Mouse (Mus musculus) MEL (cell line): Measurements from ENCODE around the gene Fam229a. TPM values are rescaled to one million over a fixed set of nuclear protein-coding genes. Genes with fewer than 3 reads are reported as not detected.

Source experiments
- DNase-seq: peaks from one replicate; pipeline ENCODE4 v3.0.0; 2011; ENCODE audit warnings: low read depth, low spot score
- H3K27ac ChIP-seq: 2 replicates; pipeline ENCODE4 v1.5.1; 2012; ENCODE audit warnings: low read depth, mild to moderate bottlenecking, control low read depth, low read length, moderate library complexity; ENCODE audit not compliant: control insufficient read depth
- H3K27me3 ChIP-seq, 2 experiments: fragments of 150-350 bp in 1 of 2; sonication (generic) in 1 of 2; 2 replicates each; pipeline ENCODE4 v1.6.1; 2012; ENCODE audit warnings: low read length in 2 of 2, mild to moderate bottlenecking in 2 of 2, improper control_type of control experiment in 1 of 2, moderate library complexity in 1 of 2; ENCODE audit not compliant: insufficient read depth in 2 of 2, control insufficient read depth in 1 of 2
- H3K36me3 ChIP-seq, 2 experiments: 2 replicates each; pipeline ENCODE4 v1.6.1; 2012 to 2014; ENCODE audit warnings: low read length in 2 of 2, improper control_type of control experiment in 1 of 2, inconsistent platforms in 1 of 2, mild to moderate bottlenecking in 1 of 2; ENCODE audit not compliant: insufficient read depth in 2 of 2, control insufficient read depth in 1 of 2
- H3K4me1 ChIP-seq, 2 experiments: fragments of 150-350 bp in 1 of 2; sonication (generic) in 1 of 2; 2 replicates each; pipeline ENCODE4 v1.6.1; 2012; ENCODE audit warnings: low read length in 2 of 2, improper control_type of control experiment in 1 of 2, mild to moderate bottlenecking in 1 of 2; ENCODE audit not compliant: insufficient read depth in 2 of 2, control insufficient read depth in 1 of 2
- H3K4me3 ChIP-seq, 2 experiments: fragments of 150-350 bp in 1 of 2; sonication (generic) in 1 of 2; 2 replicates each; pipeline ENCODE4 v1.5.1; 2012; ENCODE audit warnings: low read depth in 2 of 2, low read length in 2 of 2, mild to moderate bottlenecking in 2 of 2, moderate library complexity in 2 of 2, control low read depth in 1 of 2, improper control_type of control experiment in 1 of 2; ENCODE audit not compliant: control insufficient read depth in 1 of 2, insufficient read depth in 1 of 2
- H3K79me2 ChIP-seq: 2 replicates; pipeline ENCODE4 v1.6.1; 2012; ENCODE audit warnings: mild to moderate bottlenecking, low read length, moderate library complexity; ENCODE audit not compliant: control insufficient read depth, poor library complexity, insufficient read depth
- H3K9ac ChIP-seq: 2 replicates; pipeline ENCODE4 v1.6.1; 2012; ENCODE audit warnings: low read depth, mild to moderate bottlenecking, control low read depth, low read length, moderate library complexity; ENCODE audit not compliant: control insufficient read depth, poor library complexity, severe bottlenecking
- H3K9me3 ChIP-seq: fragments of 150-350 bp; sonication (generic); replicated peaks from 2 replicates; pipeline ENCODE4 v1.6.1; 2012; ENCODE audit warnings: mild to moderate bottlenecking, low read length, improper control_type of control experiment, moderate library complexity; ENCODE audit not compliant: insufficient read depth
- BHLHE40 ChIP-seq: IDR thresholded peaks from 2 replicates; pipeline ENCODE4 v1.6.1; 2012; ENCODE audit warnings: low read depth, mild to moderate bottlenecking, inconsistent platforms, low read length, improper control_type of control experiment, borderline replicate concordance
- CHD1 ChIP-seq: IDR thresholded peaks from 2 replicates; pipeline ENCODE4 v1.6.1; 2012; ENCODE audit warnings: low read depth, mild to moderate bottlenecking, inconsistent platforms, low read length, improper control_type of control experiment
- CHD2 ChIP-seq: IDR thresholded peaks from 2 replicates; pipeline ENCODE4 v1.6.1; 2011; ENCODE audit warnings: low read length, improper control_type of control experiment
- CTCF ChIP-seq, 3 experiments: IDR thresholded peaks in 2 of 3; conservative IDR thresholded peaks in 1 of 3; 2 replicates each; pipeline ENCODE4 v1.5.1; 2011 to 2012; ENCODE audit warnings: low read length in 3 of 3, low read depth in 2 of 3, mild to moderate bottlenecking in 2 of 3, improper control_type of control experiment in 1 of 3, inconsistent platforms in 1 of 3, mixed read lengths in 1 of 3, moderate library complexity in 1 of 3; ENCODE audit not compliant: control insufficient read depth in 1 of 3, insufficient read depth in 1 of 3, poor library complexity in 1 of 3, severe bottlenecking in 1 of 3
- EP300 ChIP-seq, 2 experiments: IDR thresholded peaks; 2 replicates each; pipeline ENCODE4 v1.6.1; 2011; ENCODE audit warnings: improper control_type of control experiment in 2 of 2, low read length in 2 of 2, low read depth in 1 of 2, mild to moderate bottlenecking in 1 of 2
- ETS1 ChIP-seq: IDR thresholded peaks from 2 replicates; pipeline ENCODE4 v1.6.1; 2012; ENCODE audit warnings: low read depth, mild to moderate bottlenecking, inconsistent platforms, low read length, improper control_type of control experiment, moderate library complexity
- HCFC1 ChIP-seq: IDR thresholded peaks from 2 replicates; pipeline ENCODE4 v1.6.1; 2012; ENCODE audit warnings: low read depth, mild to moderate bottlenecking, inconsistent platforms, low read length, improper control_type of control experiment, moderate library complexity
- JUND ChIP-seq: IDR thresholded peaks from 2 replicates; pipeline ENCODE4 v1.6.1; 2011; ENCODE audit warnings: low read depth, mild to moderate bottlenecking, improper control_type of control experiment, low read length
- MYC ChIP-seq: IDR thresholded peaks from 2 replicates; pipeline ENCODE4 v1.6.1; 2011; ENCODE audit warnings: low read depth, mild to moderate bottlenecking, low read length, improper control_type of control experiment, moderate library complexity
- POLR2AphosphoS5 ChIP-seq: IDR thresholded peaks from 2 replicates; pipeline ENCODE4 v1.6.1; 2012; ENCODE audit warnings: low read depth, borderline replicate concordance, mild to moderate bottlenecking, inconsistent platforms, low read length, moderate library complexity, mixed read lengths
- RAD21 ChIP-seq: IDR thresholded peaks from 2 replicates; pipeline ENCODE4 v1.6.1; 2011; ENCODE audit warnings: mild to moderate bottlenecking, low read depth, low read length, improper control_type of control experiment
- TBP ChIP-seq: IDR thresholded peaks from 2 replicates; pipeline ENCODE4 v1.8.0; 2011; ENCODE audit warnings: low read depth, low read length, improper control_type of control experiment
- TCF12 ChIP-seq: IDR thresholded peaks from 2 replicates; pipeline ENCODE4 v1.6.1; 2014; ENCODE audit warnings: low read depth, mild to moderate bottlenecking, inconsistent platforms, low read length, improper control_type of control experiment, moderate library complexity
- ZMIZ1 ChIP-seq: IDR thresholded peaks from 2 replicates; pipeline ENCODE4 v1.6.1; 2012; ENCODE audit warnings: low read depth, mild to moderate bottlenecking, inconsistent platforms, low read length, improper control_type of control experiment, moderate library complexity
- polyA plus RNA-seq, 2 experiments: library from polyadenylated mRNA; stranded (reverse) in 1 of 2; unstranded in 1 of 2; fragments of >175 nt in 1 of 2; fragments of >200 nt in 1 of 2; gene quantifications; 2 replicates each; pipeline versions ENCODE4 v1.2.1 to v1.2.4; 2012; ENCODE audit warnings: low replicate concordance in 2 of 2, low read depth in 1 of 2; ENCODE audit not compliant: insufficient read length in 2 of 2, insufficient read depth in 1 of 2, missing spikeins in 1 of 2
- total RNA-seq: library from RNA; depleted of rRNA; stranded (reverse); fragments of 300-350 nt; gene quantifications from 2 replicates; pipeline ENCODE4 v1.2.3, GENCODE M21; 2012; rRNA removed

Fam229a gene
- total RNA-seq (not detected in 2 replicates), polyA plus RNA-seq (not detected)

- no peaks in the 10 kb centered on the region for H3K27me3 ChIP-seq
- TF ChIP-seq BHLHE40 (no peak), EP300 (IDR thresholded peaks at IDR 0.05; ENCODE audit: low read depth in 1 of 2, low read length in 2 of 2) (no peak), ETS1 (no peak), POLR2AphosphoS5 (no peak), CHD2 (no peak), CTCF (IDR thresholded peaks at IDR 0.05 in 2 of 3, conservative IDR thresholded peaks at IDR 0.05 in 1 of 3; ENCODE audit: control insufficient read depth in 1 of 3, insufficient read depth in 1 of 3, low read depth in 2 of 3, low read length in 3 of 3, poor library complexity in 1 of 3, severe bottlenecking in 1 of 3) (no peak), CHD1 (no peak), RAD21 (no peak), JUND (no peak), ZMIZ1 (no peak), MYC (no peak)
- H3K4me3 ChIP-seq, result no peak within 1 kb of the TSS
- no peaks in the 10 kb centered on the region for H3K9me3 ChIP-seq
- H3K36me3 ChIP-seq, result peaks cover 0 to 3% of the 10 kb centered on the region in 2 experiments; a peak in 2 of 4 replicates
- no peak within 1 kb of the TSS for H3K9ac ChIP-seq
- no peak within 1 kb of the TSS for H3K27ac ChIP-seq
- DNase-seq, result no peak
- H3K79me2 ChIP-seq, result no peaks in the 10 kb centered on the region
- H3K4me1 ChIP-seq, result peaks cover 3 to 6% of the 10 kb centered on the region in 2 experiments; a peak in 3 of 4 replicates
Observed at GRCm38 (mm10) chr4:129490972-129491880, at the start of gene Fam229a, which contains the start of gene Tssk3. Gene Fam229a (plus strand): TSS chr4:129491190. Gene Tssk3 (minus strand): TSS chr4:129491022.

- H3K4me3 ChIP-seq, result peak overlapping the region; percentile 35 to 55
- peak; percentile 70 for DNase-seq
- H3K79me2 ChIP-seq, result no peaks in the 10 kb centered on the region
- H3K27ac ChIP-seq, result peak overlapping the region; percentile 76
- peaks cover 0 to 14% of the 10 kb centered on the region in 2 experiments; a peak in 2 of 4 replicates for H3K36me3 ChIP-seq
- no peaks in the 10 kb centered on the region for H3K9me3 ChIP-seq
- peaks cover 7 to 33% of the 10 kb centered on the region in 2 experiments for H3K4me1 ChIP-seq
- H3K9ac ChIP-seq, result peak overlapping the region; percentile 47
- peaks cover 2% of the 10 kb centered on the region in 2 experiments; a peak in 1 of 4 replicates for H3K27me3 ChIP-seq
- TF ChIP-seq TBP (peak; percentile 85), TCF12 (0 out of 2 replicates have a peak, but pooled peaks have one; percentile 23), HCFC1 (no peak)
- TF ChIP-seq, all 39 proteins: peak for 2
Observed at GRCm38 (mm10) chr4:129447360-129447759, 43.6 kb upstream of the Fam229a start.
